8 mouse cellular contexts compared by ENCODE assay signal in the genomic region with DNA sequence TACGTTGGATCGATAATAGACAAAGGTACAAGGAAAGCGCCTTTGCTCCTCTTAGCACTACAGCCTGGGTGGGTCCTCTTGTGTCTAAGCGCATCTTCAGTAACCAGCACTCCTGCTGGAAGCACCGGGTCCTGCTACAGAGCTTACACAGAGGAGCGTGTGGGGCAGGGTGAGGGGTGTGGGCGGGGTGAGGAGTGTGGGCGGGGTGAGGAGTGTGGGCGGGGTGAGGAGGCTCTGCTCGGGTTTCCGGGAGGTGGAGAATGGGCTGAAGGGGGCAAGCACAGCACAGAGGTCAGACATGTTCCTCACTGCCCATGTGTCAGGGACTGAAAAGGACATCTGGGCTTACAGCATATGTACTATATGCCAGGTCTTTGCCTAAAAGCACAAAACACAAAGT. TPM values are rescaled to one million over a fixed set of nuclear protein-coding genes. Genes with fewer than 3 reads are reported as not detected.
A peak's percentile ranks its signal among the peaks of the same experiment; 100 is the strongest.
DNase-seq lines count a peak whose midpoint lies in the region; ATAC-seq and TF ChIP-seq lines count a peak whose summit lies in the region.

No protein-coding gene starts in this region.

- H3K9me3 ChIP-seq in CH12.LX (replicated peaks; ENCODE audit: low read length) = no peaks in the 10 kb centered on the region
- H3K9me3 ChIP-seq in embryonic facial prominence, embryonic 12.5 days = no peaks in the 10 kb centered on the region
- H3K9me3 ChIP-seq in intestine, embryonic 16.5 days (ENCODE audit: control insufficient read depth, low read length) = no peaks in the 10 kb centered on the region
- no peaks in the 10 kb centered on the region for H3K9me3 ChIP-seq in stomach, embryonic 15.5 days

- 15% methylated on average over 11 of the region's 11 CpGs for WGBS in embryonic facial prominence, embryonic 12.5 days
- WGBS in intestine, embryonic 16.5 days = 25% methylated on average over 11 of the region's 11 CpGs
- 23% methylated on average over 11 of the region's 11 CpGs for WGBS in stomach, embryonic 15.5 days

- dilution Hi-C loops in CH12.LX (cut with MboI; ENCODE audit: extremely low pct_ligation_motif_present, extremely low pct_unique_long_range_greater_than_20kb, low sequenced_read_pairs) = no loop called here

- H3K27ac ChIP-seq in CH12.LX (ENCODE audit: insufficient read depth, low read depth) = no peak overlapping the region
- H3K27ac ChIP-seq in embryonic facial prominence, embryonic 12.5 days = no peak overlapping the region
- H3K27ac ChIP-seq in intestine, embryonic 16.5 days (ENCODE audit: low read length) = no peak overlapping the region
- no peak overlapping the region for H3K27ac ChIP-seq in stomach, embryonic 15.5 days

- TF ChIP-seq EP300 in CH12.LX (IDR thresholded peaks at IDR 0.05; ENCODE audit: low read length) = no peak

- no peak overlapping the region for H3K4me3 ChIP-seq in CH12.LX (replicated peaks in 1 of 3; ENCODE audit: low read depth in 2 of 3, low read length in 2 of 3, poor library complexity in 1 of 3)
- H3K4me3 ChIP-seq in embryonic facial prominence, embryonic 12.5 days = no peak overlapping the region
- no peak overlapping the region for H3K4me3 ChIP-seq in intestine, embryonic 16.5 days (ENCODE audit: low read length)
- no peak overlapping the region for H3K4me3 ChIP-seq in stomach, embryonic 15.5 days (replicated peaks)

- DNase-seq in 3T3-L1 (ENCODE audit: low read depth, low spot score) (peak; percentile 35), CH12.LX (ENCODE audit: extremely low read depth) (peak; percentile 87)
- peak; percentile 18 for DNase-seq in lung, postnatal 25 days (ENCODE audit: low spot score)
- DNase-seq in urinary bladder, postnatal 4 days (ENCODE audit: low spot score in 2 of 2) = no peak
- no peak for DNase-seq in right cerebral cortex, adult 18-20 months

- H3K27me3 ChIP-seq in CH12.LX (replicated peaks) = no peaks in the 10 kb centered on the region
- H3K27me3 ChIP-seq in embryonic facial prominence, embryonic 12.5 days = no peaks in the 10 kb centered on the region
- H3K27me3 ChIP-seq in intestine, embryonic 16.5 days (replicated peaks; ENCODE audit: control insufficient read depth, insufficient read depth, low read length) = no peaks in the 10 kb centered on the region
- H3K27me3 ChIP-seq in stomach, embryonic 15.5 days (replicated peaks) = no peaks in the 10 kb centered on the region

- H3K9ac ChIP-seq in CH12.LX (ENCODE audit: insufficient read depth, low read depth) = no peak overlapping the region
- H3K9ac ChIP-seq in embryonic facial prominence, embryonic 12.5 days = no peak overlapping the region
- H3K9ac ChIP-seq in intestine, embryonic 16.5 days (ENCODE audit: low read depth, low read length) = no peak overlapping the region
- H3K9ac ChIP-seq in stomach, embryonic 15.5 days = no peak overlapping the region

- peaks cover 38 to 71% of the 10 kb centered on the region in 2 experiments for H3K36me3 ChIP-seq in CH12.LX (replicated peaks in 1 of 2; ENCODE audit: control insufficient read depth in 1 of 2, insufficient read depth in 1 of 2, low read length in 1 of 2)
- peaks cover 30% of the 10 kb centered on the region for H3K36me3 ChIP-seq in embryonic facial prominence, embryonic 12.5 days
- peaks cover 6% of the 10 kb centered on the region for H3K36me3 ChIP-seq in intestine, embryonic 16.5 days (ENCODE audit: control insufficient read depth, insufficient read depth, low read length)
- H3K36me3 ChIP-seq in stomach, embryonic 15.5 days = peaks cover 13% of the 10 kb centered on the region

- ATAC-seq in embryonic facial prominence, embryonic 12.5 days (ENCODE audit: insufficient number of reproducible peaks, insufficient read depth, low FRiP score, low TSS enrichment) = peak; percentile 78
- peak; percentile 78 for ATAC-seq in intestine, embryonic 16.5 days
- ATAC-seq in stomach, embryonic 15.5 days (ENCODE audit: insufficient read depth, low FRiP score, low read depth) = peak; percentile 92

- in situ Hi-C loops in CH12.LX (cut with MboI; ENCODE audit: low pct_ligation_motif_present, low pct_unique_long_range_greater_than_20kb, low sequenced_read_pairs) = no loop called here

- TF ChIP-seq RAD21 in CH12.LX (IDR thresholded peaks at IDR 0.05; ENCODE audit: low read depth, low read length) = peak; percentile 5; the same call in 1 of the 2 replicates

- no peak overlapping the region for H3K4me2 ChIP-seq in CH12.LX (ENCODE audit: insufficient read depth, low read depth, poor library complexity, severe bottlenecking)
- H3K4me2 ChIP-seq in embryonic facial prominence, embryonic 12.5 days (replicated peaks) = no peak overlapping the region
- H3K4me2 ChIP-seq in intestine, embryonic 16.5 days (ENCODE audit: low read depth, low read length) = no peak overlapping the region
- H3K4me2 ChIP-seq in stomach, embryonic 15.5 days = no peak overlapping the region

- no peak for TF ChIP-seq POLR2A in CH12.LX (IDR thresholded peaks at IDR 0.05; ENCODE audit: low read depth, low read length)

- TF ChIP-seq CTCF in CH12.LX (conservative IDR thresholded peaks at IDR 0.05 in 1 of 2, IDR thresholded peaks at IDR 0.05 in 1 of 2; ENCODE audit: low read depth in 2 of 2, low read length in 2 of 2) = no peak

- H3K4me1 ChIP-seq in CH12.LX (ENCODE audit: control insufficient read depth in 1 of 2, insufficient read depth in 2 of 2) = peaks cover 8 to 43% of the 10 kb centered on the region in 2 experiments
- H3K4me1 ChIP-seq in embryonic facial prominence, embryonic 12.5 days = peaks cover 3% of the 10 kb centered on the region; the same call in 1 of the 2 replicates
- H3K4me1 ChIP-seq in intestine, embryonic 16.5 days (ENCODE audit: control insufficient read depth, insufficient read depth, low read length) = no peaks in the 10 kb centered on the region
- no peaks in the 10 kb centered on the region for H3K4me1 ChIP-seq in stomach, embryonic 15.5 days

- no peaks in the 10 kb centered on the region for H3K79me2 ChIP-seq in CH12.LX (replicated peaks; ENCODE audit: control insufficient read depth, extremely low read depth, insufficient read depth, poor library complexity, severe bottlenecking)

TF ChIP-seq in CH12.LX, 34 proteins besides CTCF, POLR2A, EP300 and RAD21:
- TF ChIP-seq MAFK (IDR thresholded peaks at IDR 0.05; ENCODE audit: insufficient replicate concordance, low read length) = no peak
- 0 out of 2 replicates have a peak, but pooled peaks have one; percentile 42 for TF ChIP-seq MAZ (IDR thresholded peaks at IDR 0.05; ENCODE audit: low read depth, low read length)
- 0 out of 2 replicates have a peak, but pooled peaks have one; percentile 6 for TF ChIP-seq ELF1 (IDR thresholded peaks at IDR 0.05; ENCODE audit: low read depth, low read length)
- TF ChIP-seq PAX5 (IDR thresholded peaks at IDR 0.05; ENCODE audit: low read length) = no peak
- no peak for TF ChIP-seq JUN (IDR thresholded peaks at IDR 0.05; ENCODE audit: insufficient read depth, low read depth, low read length)
- TF ChIP-seq SIN3A (IDR thresholded peaks at IDR 0.05; ENCODE audit: low read length) = no peak

RNA-seq across cellular contexts. Expression of a gene that starts 30.9 kb away (rescaled TPM):
- total RNA-seq in CH12.LX (2012; rRNA removed) = 52.0 and 58.4 TPM in 2 replicates
- total RNA-seq in CH12.LX (2014; rRNA removed) = 112 and 115 TPM in 2 replicates
- 171 and 189 TPM in 2 replicates for polyA plus RNA-seq in CH12.LX (2012; ENCODE audit: insufficient read length, low read depth)
- 93.7 and 99.2 TPM in 2 replicates for polyA plus RNA-seq in embryonic facial prominence, embryonic 12.5 days (2016; fragmentation: Nextera tagmentation; extraction: Ambion mirVana)
- polyA plus RNA-seq in intestine, embryonic 16.5 days (2015; fragmentation: Nextera tagmentation; extraction: Ambion mirVana) = 77.9 and 89.1 TPM in 2 replicates
- polyA plus RNA-seq in stomach, embryonic 15.5 days (2015; fragmentation: Nextera tagmentation; extraction: Ambion mirVana) = 98.1 and 103 TPM in 2 replicates

Comparison
In these comparisons a context has a peak if more than half of its experiments do, and no peak if none do; other contexts are left out.
1. DNase-seq: peak in 3T3-L1 (single experiment), CH12.LX (single experiment) and lung, postnatal 25 days (single experiment); none in urinary bladder, postnatal 4 days (0 of 2) and right cerebral cortex, adult 18-20 months (single experiment).
2. Peak in every context shown above with its lines, with median percentiles within 50 percentile points of each other: ATAC-seq.